Mouse (Mus musculus) embryonic facial prominence, embryonic 10.5 days (tissue): ENCODE results near the gene Wdr83os. TPM values are rescaled to one million over a fixed set of nuclear protein-coding genes. Genes with fewer than 3 reads are reported as not detected.

ENCODE experiments used
- DNase-seq: peaks from one replicate; pipeline ENCODE4 v3.0.0-alpha.2; 2017; ENCODE audit warnings: low spot score
- H3K27ac ChIP-seq: fragments of 300-500 bp; sonication (generic); replicated peaks from 2 replicates; pipeline ENCODE4 v1.5.1; 2016; ENCODE audit warnings: mild to moderate bottlenecking
- H3K27me3 ChIP-seq: fragments of 300-500 bp; sonication (generic); replicated peaks from 2 replicates; pipeline ENCODE4 v1.6.1; 2016; ENCODE audit warnings: low read depth, mild to moderate bottlenecking; ENCODE audit not compliant: poor library complexity, severe bottlenecking
- H3K36me3 ChIP-seq: fragments of 300-500 bp; sonication (generic); replicated peaks from 2 replicates; pipeline ENCODE4 v1.6.1; 2016; ENCODE audit warnings: mild to moderate bottlenecking, moderate library complexity
- H3K4me1 ChIP-seq: fragments of 300-500 bp; sonication (generic); 2 replicates; pipeline ENCODE4 v1.6.1; 2016
- H3K4me3 ChIP-seq: fragments of 300-500 bp; sonication (generic); 2 replicates; pipeline ENCODE4 v1.5.1; 2016; ENCODE audit warnings: mild to moderate bottlenecking, moderate library complexity
- H3K9me3 ChIP-seq: fragments of 300-500 bp; sonication (generic); 2 replicates; pipeline ENCODE4 v1.6.1; 2016; ENCODE audit warnings: mild to moderate bottlenecking
- WGBS: fragments of 180-500 bp; shearing (Covaris S2); methylation state at CpG from one replicate; pipeline ENCODE4 v1.1.7; 2016; 5-methylcytosine and 5-hydroxymethylcytosine counted together
- polyA plus RNA-seq: library from polyadenylated mRNA; unstranded; fragments of >200 nt; fragmentation: Nextera tagmentation; extraction: Ambion mirVana; gene quantifications from 2 replicates; pipeline ENCODE4 v1.2.1, GENCODE M21; 2016

Wdr83os gene
- polyA plus RNA-seq: 126 and 127 TPM in 2 replicates

DNA sequence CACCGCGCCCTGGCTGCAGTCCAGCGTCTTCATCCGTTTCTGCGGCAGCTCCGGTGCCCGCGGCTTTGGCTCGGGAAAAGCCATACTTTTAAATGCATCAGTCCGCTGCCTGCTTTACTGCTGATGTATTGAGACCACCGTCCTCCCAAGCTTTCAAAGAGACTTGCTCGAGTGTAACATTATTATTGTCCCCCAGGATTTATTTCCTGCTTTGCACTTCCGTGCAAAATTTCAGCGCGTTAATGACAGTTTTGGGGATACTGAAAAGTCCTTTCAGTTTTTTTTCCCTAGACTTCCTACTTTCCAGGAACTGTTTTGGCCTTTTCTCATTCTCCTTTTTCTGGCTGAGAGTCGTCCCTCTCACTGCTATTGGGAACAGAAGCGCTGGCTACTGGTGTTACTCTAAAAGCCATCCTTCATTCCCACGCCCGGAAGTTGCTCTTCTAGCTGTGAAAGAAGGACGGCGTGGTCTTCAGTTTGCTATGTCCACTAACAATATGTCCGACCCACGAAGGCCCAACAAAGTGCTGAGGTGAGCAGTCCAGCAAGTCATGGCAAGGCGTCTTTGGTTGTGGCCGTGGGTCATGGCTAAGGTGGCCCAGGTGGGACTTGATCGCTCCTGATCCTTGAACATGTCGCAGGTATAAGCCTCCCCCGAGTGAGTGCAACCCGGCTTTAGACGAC is at the start of gene Wdr83os:
Gene Wdr83os, plus strand, starts transcription at position 209 of the 684 bp plus-strand sequence.
- peaks cover 43% of the 10 kb centered on the region for H3K4me1 ChIP-seq
- WGBS: under 1% methylated on average over 30 of the region's 30 CpGs
- DNase-seq: peak; percentile 68
- peaks cover 46% of the 10 kb centered on the region for H3K36me3 ChIP-seq
- H3K27me3 ChIP-seq: no peaks in the 10 kb centered on the region
- peak within 1 kb of the TSS; percentile 86 for H3K27ac ChIP-seq
- H3K9me3 ChIP-seq: no peaks in the 10 kb centered on the region
- H3K4me3 ChIP-seq: peak within 1 kb of the TSS; percentile 96

DNA sequence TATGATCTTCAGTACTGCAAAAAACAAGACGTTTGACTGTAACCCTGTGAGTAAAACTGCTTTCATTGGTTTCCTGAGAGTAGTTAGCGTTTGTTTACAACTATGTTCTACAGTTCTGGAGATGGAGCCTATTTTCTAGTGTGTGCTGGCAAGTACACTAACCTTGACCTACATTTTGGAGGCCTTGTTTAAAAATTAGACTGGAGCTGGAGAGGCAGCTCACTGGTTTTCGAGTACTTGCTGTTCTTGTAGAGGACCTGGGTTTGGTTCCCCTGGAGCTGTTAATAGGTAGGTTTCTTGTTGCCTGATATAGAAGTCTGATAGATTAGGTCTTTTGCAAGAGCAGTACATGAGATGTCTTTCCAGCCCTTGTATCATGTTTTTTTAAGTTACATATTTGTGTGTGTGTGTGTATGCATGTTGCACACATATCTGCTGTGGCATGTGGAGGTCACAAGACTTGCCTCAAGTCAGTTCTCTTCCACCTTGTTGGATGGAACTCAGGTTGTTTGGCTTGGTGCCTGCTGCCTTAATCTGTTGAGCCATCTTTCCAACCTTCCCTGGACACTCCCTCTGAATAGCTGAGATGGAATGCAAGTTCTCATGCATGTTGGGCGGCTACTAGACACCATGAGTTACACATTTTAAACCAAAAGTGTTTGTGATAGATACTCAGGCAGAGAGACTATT is 47.8 kb upstream of the Wdr83os start:
- WGBS: 86% methylated on average over 4 of the region's 4 CpGs
- DNase-seq: no peak
- Histone ChIP-seq H3K27me3 (no peaks in the 10 kb centered on the region), H3K36me3 (peaks cover 58% of the 10 kb centered on the region), H3K4me3 (no peak overlapping the region), H3K4me1 (peaks cover 37% of the 10 kb centered on the region), H3K9me3 (no peaks in the 10 kb centered on the region), H3K27ac (no peak overlapping the region)

DNA sequence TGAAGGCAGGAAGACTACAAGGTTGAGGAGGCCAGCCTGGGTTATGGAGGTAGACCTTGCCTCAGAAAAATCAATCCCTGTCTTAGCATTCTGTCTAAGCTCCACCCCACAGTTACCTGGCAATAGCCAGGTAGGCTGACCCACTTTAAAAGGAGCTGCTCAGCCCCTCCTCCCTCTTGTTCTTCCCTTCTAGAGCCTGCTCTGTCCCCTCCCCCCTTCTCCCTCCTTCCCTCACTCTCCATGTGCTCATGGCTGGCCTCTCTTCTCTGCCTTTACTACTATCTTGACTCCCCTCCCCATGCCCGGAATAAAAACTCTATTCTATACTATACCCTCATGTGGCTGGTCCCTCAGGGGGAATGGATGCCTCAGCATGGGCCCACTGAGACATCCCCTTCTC is 46.7 kb upstream of the Wdr83os start:
- DNase-seq: no peak
- H3K36me3 ChIP-seq: peaks cover 55% of the 10 kb centered on the region
- peaks cover 37% of the 10 kb centered on the region for H3K4me1 ChIP-seq
- no peaks in the 10 kb centered on the region for H3K9me3 ChIP-seq
- H3K27ac ChIP-seq: no peak overlapping the region
- H3K4me3 ChIP-seq: peak overlapping the region; percentile 23; the same call in 1 of the 2 replicates
- no peaks in the 10 kb centered on the region for H3K27me3 ChIP-seq
- 62% methylated on average over 1 of the region's 1 CpGs for WGBS

GRCm38 (mm10) chr8:85034764-85035163 is 45.8 kb upstream of the Wdr83os start:
- Histone ChIP-seq H3K27ac (peak overlapping the region; percentile 96), H3K4me1 (peaks cover 40% of the 10 kb centered on the region), H3K36me3 (peaks cover 48% of the 10 kb centered on the region), H3K9me3 (no peaks in the 10 kb centered on the region), H3K27me3 (no peaks in the 10 kb centered on the region), H3K4me3 (peak overlapping the region; percentile 94)
- peak; percentile 81 for DNase-seq
- 5% methylated on average over 13 of the region's 13 CpGs for WGBS

GRCm38 (mm10) chr8:85035165-85035727 is 45.3 kb upstream of the Wdr83os start:
- Histone ChIP-seq H3K36me3 (peaks cover 48% of the 10 kb centered on the region), H3K27ac (peak overlapping the region; percentile 96), H3K27me3 (no peaks in the 10 kb centered on the region), H3K4me1 (peaks cover 42% of the 10 kb centered on the region), H3K4me3 (peak overlapping the region; percentile 94), H3K9me3 (no peaks in the 10 kb centered on the region)
- 8% methylated on average over 12 of the region's 12 CpGs for WGBS
- no peak for DNase-seq

- WGBS: 1% methylated on average over 15 of the region's 15 CpGs
- Histone ChIP-seq H3K9me3 (no peaks in the 10 kb centered on the region), H3K4me1 (peaks cover 42% of the 10 kb centered on the region), H3K4me3 (peak overlapping the region; percentile 94), H3K27me3 (no peaks in the 10 kb centered on the region), H3K36me3 (peaks cover 48% of the 10 kb centered on the region), H3K27ac (peak overlapping the region; percentile 96)
- peak; percentile 51 for DNase-seq
Measured at GRCm38 (mm10) chr8:85035728-85036310, 44.7 kb upstream of the Wdr83os start.

DNA sequence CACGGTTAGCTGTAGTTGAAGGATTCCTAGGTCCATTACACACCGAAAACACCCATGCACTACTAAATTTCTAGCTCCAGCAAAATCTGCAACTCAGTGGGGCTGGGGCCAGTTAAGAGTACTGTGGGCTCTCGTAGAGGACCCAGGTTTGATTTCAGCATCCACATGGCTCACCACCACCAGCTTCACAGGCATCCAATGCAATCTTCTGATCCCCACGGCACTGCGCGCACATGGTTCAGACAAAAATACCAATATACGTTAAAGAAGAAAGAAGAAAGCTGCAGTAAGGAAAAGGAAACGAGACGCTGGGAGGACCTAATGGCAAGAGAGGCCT is 44.2 kb upstream of the Wdr83os start:
- no peaks in the 10 kb centered on the region for H3K9me3 ChIP-seq
- peaks cover 42% of the 10 kb centered on the region for H3K4me1 ChIP-seq
- H3K4me3 ChIP-seq: peak overlapping the region; percentile 94
- no peak for DNase-seq
- peak overlapping the region; percentile 96 for H3K27ac ChIP-seq
- WGBS: 0% methylated on average over 9 of the region's 9 CpGs
- H3K27me3 ChIP-seq: no peaks in the 10 kb centered on the region
- peaks cover 48% of the 10 kb centered on the region for H3K36me3 ChIP-seq

DNA sequence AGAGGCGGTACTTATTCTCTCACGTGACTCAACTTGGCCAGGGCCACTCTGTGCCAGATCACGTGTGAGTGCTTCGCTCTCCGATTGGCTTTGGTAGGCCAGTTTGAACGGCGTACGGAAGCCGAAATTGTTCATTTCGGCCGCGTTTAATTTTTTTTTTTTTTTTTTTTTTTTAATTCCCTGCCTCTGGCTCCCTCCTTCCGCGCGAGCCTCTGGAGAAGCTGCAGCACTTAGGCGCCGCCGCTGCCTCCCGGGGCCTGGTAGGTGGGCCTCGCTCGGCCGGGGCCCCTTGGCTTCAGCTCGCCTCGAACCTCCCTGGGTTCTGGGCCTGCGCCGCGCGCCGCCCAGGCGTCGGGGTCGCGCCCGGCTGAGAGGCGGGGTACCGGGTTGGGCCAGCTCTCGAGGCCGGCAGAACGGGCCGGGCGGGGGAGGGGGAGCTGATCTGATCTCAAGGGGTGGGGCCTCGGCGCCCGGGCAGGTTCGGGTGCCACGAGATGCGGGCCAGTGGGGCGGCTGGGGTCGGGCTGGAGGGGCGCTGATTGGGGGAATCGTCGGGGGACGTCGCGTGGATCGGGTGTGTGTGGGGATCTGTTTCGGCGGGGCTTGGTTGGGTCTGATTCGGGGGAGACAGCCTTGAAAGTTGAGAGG is 43.7 kb upstream of the Wdr83os start, which contains the start of gene Tnpo2:
Gene Tnpo2, plus strand, starts transcription at position 198 of the 648 bp plus-strand sequence.
- WGBS: under 1% methylated on average over 59 of the region's 59 CpGs
- Histone ChIP-seq H3K36me3 (peaks cover 48% of the 10 kb centered on the region), H3K9me3 (no peaks in the 10 kb centered on the region), H3K4me3 (peak within 1 kb of the TSS; percentile 94), H3K27ac (peak within 1 kb of the TSS; percentile 96), H3K27me3 (no peaks in the 10 kb centered on the region), H3K4me1 (peaks cover 42% of the 10 kb centered on the region)
- peak; percentile 92 for DNase-seq

DNA sequence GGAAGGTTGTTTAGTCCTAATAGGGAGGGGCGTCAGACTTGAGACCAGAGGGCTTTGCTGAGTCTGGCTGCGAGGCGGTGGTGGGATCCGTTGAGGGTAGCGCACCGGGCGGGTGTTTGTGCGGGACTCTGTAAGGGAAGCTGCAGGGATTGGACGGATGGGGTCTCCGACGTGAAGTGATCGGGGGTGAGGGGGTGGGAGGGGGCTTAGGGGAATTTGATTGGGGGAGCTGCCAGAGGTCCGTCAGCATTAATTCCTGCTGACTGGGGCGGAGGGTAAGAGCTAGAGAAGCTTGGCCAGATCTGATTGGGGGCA is 43.2 kb upstream of the Wdr83os start:
- Histone ChIP-seq H3K4me3 (peak overlapping the region; percentile 94), H3K4me1 (peaks cover 42% of the 10 kb centered on the region), H3K36me3 (peaks cover 48% of the 10 kb centered on the region), H3K27ac (peak overlapping the region; percentile 96), H3K27me3 (no peaks in the 10 kb centered on the region), H3K9me3 (no peaks in the 10 kb centered on the region)
- peak; percentile 84 for DNase-seq
- WGBS: 0% methylated on average over 14 of the region's 14 CpGs

GRCm38 (mm10) chr8:85037681-85038531 is 42.6 kb upstream of the Wdr83os start:
- H3K36me3 ChIP-seq: peaks cover 48% of the 10 kb centered on the region
- H3K27me3 ChIP-seq: no peaks in the 10 kb centered on the region
- under 1% methylated on average over 57 of the region's 57 CpGs for WGBS
- H3K9me3 ChIP-seq: no peaks in the 10 kb centered on the region
- peaks cover 42% of the 10 kb centered on the region for H3K4me1 ChIP-seq
- peak overlapping the region; percentile 96 for H3K27ac ChIP-seq
- DNase-seq: peak; percentile 66
- H3K4me3 ChIP-seq: peak overlapping the region; percentile 94

- H3K27ac ChIP-seq: no peak overlapping the region
- H3K4me1 ChIP-seq: peaks cover 14% of the 10 kb centered on the region
- WGBS: 90% methylated on average over 6 of the region's 6 CpGs
- H3K27me3 ChIP-seq: no peaks in the 10 kb centered on the region
- no peaks in the 10 kb centered on the region for H3K9me3 ChIP-seq
- peaks cover 90% of the 10 kb centered on the region for H3K36me3 ChIP-seq
- H3K4me3 ChIP-seq: no peak overlapping the region
- DNase-seq: no peak
Measured at GRCm38 (mm10) chr8:85043619-85044018, 36.9 kb upstream of the Wdr83os start.
